Mouse (Mus musculus) bone marrow macrophage, adult 2 months (primary cell): ENCODE measurements around the gene Sfxn4.

ENCODE experiments used
- CTCF ChIP-seq: IDR thresholded peaks from 2 replicates; pipeline ENCODE4 v1.5.1; 2012; ENCODE audit warnings: low read depth, mild to moderate bottlenecking, low read length, moderate library complexity
- POLR2A ChIP-seq: IDR thresholded peaks from 2 replicates; pipeline ENCODE4 v1.6.1; 2012; ENCODE audit warnings: mild to moderate bottlenecking, low read depth, low read length, borderline replicate concordance

- no peak for TF ChIP-seq POLR2A
- no peak for TF ChIP-seq CTCF
Measured at GRCm38 (mm10) chr19:60895251-60895880, 34.1 kb upstream of the Sfxn4 start.
